Mouse (Mus musculus): ENCODE data around the gene Tsen15. TPM values are rescaled to one million over a fixed set of nuclear protein-coding genes. Genes with fewer than 3 reads are reported as not detected.
A peak's percentile ranks its signal among the peaks of the same experiment; 100 is the strongest.

Tsen15 gene
- polyA plus RNA-seq (2014; fragmentation: Nextera tagmentation; extraction: Ambion mirVana) = 34.9 and 38.2 TPM in 2 replicates

- H3K4me1 ChIP-seq (ENCODE audit: control insufficient read depth, insufficient read depth, low read length) = no peaks in the 10 kb centered on the region
- peak; percentile 96 for ATAC-seq (ENCODE audit: low read depth)
- no peaks in the 10 kb centered on the region for H3K9me3 ChIP-seq (ENCODE audit: control insufficient read depth, low read length)
- H3K9ac ChIP-seq (replicated peaks; ENCODE audit: low read depth, low read length) = peak within 1 kb of the TSS; percentile 62
- under 1% methylated on average over 57 of the region's 57 CpGs for WGBS
- H3K36me3 ChIP-seq (ENCODE audit: control insufficient read depth, insufficient read depth, low read length) = no peaks in the 10 kb centered on the region
- H3K27me3 ChIP-seq (ENCODE audit: control insufficient read depth, insufficient read depth, low read length) = no peaks in the 10 kb centered on the region
- peak within 1 kb of the TSS; percentile 69 for H3K4me3 ChIP-seq (ENCODE audit: low read depth, low read length)
- H3K27ac ChIP-seq (ENCODE audit: low read depth, low read length) = no peak within 1 kb of the TSS
- H3K4me2 ChIP-seq (ENCODE audit: low read depth, low read length) = peak within 1 kb of the TSS; percentile 73
These were observed at the start of gene Tsen15 for GRCm38 (mm10) chr1:152386188-152386835. Gene Tsen15, minus strand, starts transcription at chr1:152386688.

GRCm38 (mm10) chr1:152434166-152434565 lies 47.7 kb upstream of the Tsen15 start:
- ATAC-seq (ENCODE audit: low read depth) = no peak
- H3K9me3 ChIP-seq (ENCODE audit: control insufficient read depth, low read length) = no peaks in the 10 kb centered on the region
- H3K27ac ChIP-seq (ENCODE audit: low read depth, low read length) = no peak overlapping the region
- no peak overlapping the region for H3K4me2 ChIP-seq (ENCODE audit: low read depth, low read length)
- H3K4me3 ChIP-seq (ENCODE audit: low read depth, low read length) = no peak overlapping the region
- no peaks in the 10 kb centered on the region for H3K4me1 ChIP-seq (ENCODE audit: control insufficient read depth, insufficient read depth, low read length)
- H3K27me3 ChIP-seq (ENCODE audit: control insufficient read depth, insufficient read depth, low read length) = no peaks in the 10 kb centered on the region
- no peaks in the 10 kb centered on the region for H3K36me3 ChIP-seq (ENCODE audit: control insufficient read depth, insufficient read depth, low read length)
- no peak overlapping the region for H3K9ac ChIP-seq (replicated peaks; ENCODE audit: low read depth, low read length)
- 74% methylated on average over 4 of the region's 4 CpGs for WGBS

DNA sequence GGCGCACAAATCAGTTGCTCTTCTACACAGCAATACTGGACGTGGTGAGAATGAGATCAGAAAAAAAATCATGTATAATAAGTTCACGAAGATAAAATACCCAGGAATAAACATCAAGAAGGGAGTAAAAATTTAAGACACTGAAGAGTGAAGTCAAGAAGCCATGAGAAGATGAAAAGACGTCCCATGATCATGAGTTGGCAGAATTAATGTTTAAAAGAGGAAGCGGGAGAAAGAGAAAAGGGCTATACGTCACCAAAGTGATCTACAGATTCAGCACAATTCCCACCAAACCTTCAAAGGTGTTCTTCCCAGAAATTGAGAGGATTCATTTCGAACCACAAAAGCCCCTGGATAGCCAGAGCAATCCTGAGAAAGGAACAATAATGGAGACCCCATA lies 43.3 kb upstream of the Tsen15 start:
- Histone ChIP-seq H3K36me3 (ENCODE audit: control insufficient read depth, insufficient read depth, low read length) (no peaks in the 10 kb centered on the region), H3K4me3 (ENCODE audit: low read depth, low read length) (no peak overlapping the region), H3K4me1 (ENCODE audit: control insufficient read depth, insufficient read depth, low read length) (no peaks in the 10 kb centered on the region), H3K9ac (replicated peaks; ENCODE audit: low read depth, low read length) (no peak overlapping the region), H3K27ac (ENCODE audit: low read depth, low read length) (no peak overlapping the region), H3K4me2 (ENCODE audit: low read depth, low read length) (no peak overlapping the region), H3K9me3 (ENCODE audit: control insufficient read depth, low read length) (no peaks in the 10 kb centered on the region), H3K27me3 (ENCODE audit: control insufficient read depth, insufficient read depth, low read length) (no peaks in the 10 kb centered on the region)
- 92% methylated on average over 7 of the region's 7 CpGs for WGBS
- no peak for ATAC-seq (ENCODE audit: low read depth)

DNA sequence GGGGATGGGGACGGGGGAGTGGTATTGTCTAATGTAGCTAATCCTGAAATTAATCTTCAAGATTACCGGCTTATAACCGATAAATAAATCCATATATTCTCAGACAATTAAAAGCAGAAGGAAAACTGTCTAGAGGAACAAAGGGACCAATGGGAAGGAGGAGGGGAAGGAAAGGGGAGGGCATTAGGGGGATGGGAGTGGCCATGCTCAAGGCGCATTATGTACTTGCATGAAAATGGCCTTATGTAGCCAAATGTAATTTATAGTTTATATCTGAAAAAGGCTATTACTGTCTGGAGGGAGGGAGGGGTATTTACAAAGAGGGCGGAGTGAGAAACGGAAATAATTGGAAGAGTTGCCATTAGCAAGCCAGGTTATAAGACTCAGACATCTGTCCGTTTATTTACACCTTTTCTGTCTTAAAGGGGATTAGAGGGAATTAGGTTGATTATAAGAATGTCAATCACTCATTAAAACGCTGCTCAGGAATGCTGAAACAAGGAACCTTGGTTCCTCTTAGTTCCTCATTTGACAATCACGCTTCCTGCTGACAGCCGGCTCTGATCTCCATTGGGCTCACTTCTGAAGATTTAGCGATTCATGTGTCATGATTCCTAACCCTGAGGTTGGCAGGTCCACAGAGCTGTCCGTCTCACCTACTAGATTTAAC lies 41.6 kb upstream of the Tsen15 start:
- no peaks in the 10 kb centered on the region for H3K36me3 ChIP-seq (ENCODE audit: control insufficient read depth, insufficient read depth, low read length)
- H3K27me3 ChIP-seq (ENCODE audit: control insufficient read depth, insufficient read depth, low read length) = no peaks in the 10 kb centered on the region
- no peak overlapping the region for H3K27ac ChIP-seq (ENCODE audit: low read depth, low read length)
- H3K4me1 ChIP-seq (ENCODE audit: control insufficient read depth, insufficient read depth, low read length) = no peaks in the 10 kb centered on the region
- H3K9me3 ChIP-seq (ENCODE audit: control insufficient read depth, low read length) = no peaks in the 10 kb centered on the region
- no peak for ATAC-seq (ENCODE audit: low read depth)
- no peak overlapping the region for H3K4me3 ChIP-seq (ENCODE audit: low read depth, low read length)
- no peak overlapping the region for H3K9ac ChIP-seq (replicated peaks; ENCODE audit: low read depth, low read length)
- H3K4me2 ChIP-seq (ENCODE audit: low read depth, low read length) = no peak overlapping the region
- 87% methylated on average over 12 of the region's 12 CpGs for WGBS

GRCm38 (mm10) chr1:152423052-152423451 lies 36.6 kb upstream of the Tsen15 start:
- ATAC-seq (ENCODE audit: low read depth) = no peak

GRCm38 (mm10) chr1:152422295-152422694 lies 35.8 kb upstream of the Tsen15 start:
- Histone ChIP-seq H3K36me3 (ENCODE audit: control insufficient read depth, insufficient read depth, low read length) (no peaks in the 10 kb centered on the region), H3K4me2 (ENCODE audit: low read depth, low read length) (no peak overlapping the region), H3K9me3 (ENCODE audit: control insufficient read depth, low read length) (no peaks in the 10 kb centered on the region), H3K9ac (replicated peaks; ENCODE audit: low read depth, low read length) (no peak overlapping the region), H3K4me1 (ENCODE audit: control insufficient read depth, insufficient read depth, low read length) (no peaks in the 10 kb centered on the region), H3K27ac (ENCODE audit: low read depth, low read length) (no peak overlapping the region), H3K27me3 (ENCODE audit: control insufficient read depth, insufficient read depth, low read length) (no peaks in the 10 kb centered on the region), H3K4me3 (ENCODE audit: low read depth, low read length) (no peak overlapping the region)
- no peak for ATAC-seq (ENCODE audit: low read depth)
- WGBS = 66% methylated on average over 3 of the region's 3 CpGs

More at GRCm38 (mm10) chr1:152423052-152423451, 36.6 kb upstream of the Tsen15 start:
- H3K4me3 ChIP-seq (ENCODE audit: low read depth, low read length) = no peak overlapping the region
- H3K4me2 ChIP-seq (ENCODE audit: low read depth, low read length) = no peak overlapping the region
- no peak overlapping the region for H3K27ac ChIP-seq (ENCODE audit: low read depth, low read length)
- WGBS = 93% methylated on average over 3 of the region's 3 CpGs
- no peaks in the 10 kb centered on the region for H3K9me3 ChIP-seq (ENCODE audit: control insufficient read depth, low read length)
- H3K36me3 ChIP-seq (ENCODE audit: control insufficient read depth, insufficient read depth, low read length) = no peaks in the 10 kb centered on the region
- H3K9ac ChIP-seq (replicated peaks; ENCODE audit: low read depth, low read length) = no peak overlapping the region
- no peaks in the 10 kb centered on the region for H3K27me3 ChIP-seq (ENCODE audit: control insufficient read depth, insufficient read depth, low read length)
- no peaks in the 10 kb centered on the region for H3K4me1 ChIP-seq (ENCODE audit: control insufficient read depth, insufficient read depth, low read length)

GRCm38 (mm10) chr1:152417602-152418001 lies 31.1 kb upstream of the Tsen15 start:
- H3K9me3 ChIP-seq (ENCODE audit: control insufficient read depth, low read length) = no peaks in the 10 kb centered on the region
- H3K4me3 ChIP-seq (ENCODE audit: low read depth, low read length) = no peak overlapping the region
- no peak overlapping the region for H3K4me2 ChIP-seq (ENCODE audit: low read depth, low read length)
- 33% methylated on average over 5 of the region's 5 CpGs for WGBS
- no peaks in the 10 kb centered on the region for H3K36me3 ChIP-seq (ENCODE audit: control insufficient read depth, insufficient read depth, low read length)
- H3K27me3 ChIP-seq (ENCODE audit: control insufficient read depth, insufficient read depth, low read length) = no peaks in the 10 kb centered on the region
- no peak overlapping the region for H3K9ac ChIP-seq (replicated peaks; ENCODE audit: low read depth, low read length)
- no peak overlapping the region for H3K27ac ChIP-seq (ENCODE audit: low read depth, low read length)
- ATAC-seq (ENCODE audit: low read depth) = no peak
- H3K4me1 ChIP-seq (ENCODE audit: control insufficient read depth, insufficient read depth, low read length) = no peaks in the 10 kb centered on the region

- H3K9me3 ChIP-seq (ENCODE audit: control insufficient read depth, low read length) = no peaks in the 10 kb centered on the region
- WGBS = 84% methylated on average over 13 of the region's 13 CpGs
These were observed 29.9 kb upstream of the Tsen15 start for GRCm38 (mm10) chr1:152416306-152416904.

DNA sequence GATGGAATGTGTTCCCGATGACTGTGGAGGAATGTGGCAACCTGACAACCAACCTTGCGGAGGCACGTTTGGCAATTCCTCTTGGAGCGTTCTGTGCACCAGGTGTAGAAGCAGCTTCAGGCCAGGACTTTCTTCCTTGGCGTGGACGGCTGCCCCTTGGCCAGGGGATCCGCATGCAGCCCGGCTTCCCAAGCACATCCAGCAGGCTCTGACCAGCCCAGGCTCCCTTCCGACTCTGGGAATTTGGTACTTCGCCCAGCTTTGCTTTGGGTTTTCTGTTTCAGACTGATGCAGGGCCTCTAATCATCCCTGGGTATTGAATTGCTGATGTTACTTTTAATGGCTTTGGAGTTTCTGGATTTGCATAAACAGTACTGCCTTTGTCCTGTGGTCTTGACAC lies 28.0 kb upstream of the Tsen15 start:
- Histone ChIP-seq H3K36me3 (ENCODE audit: control insufficient read depth, insufficient read depth, low read length) (no peaks in the 10 kb centered on the region), H3K9ac (replicated peaks; ENCODE audit: low read depth, low read length) (no peak overlapping the region), H3K4me1 (ENCODE audit: control insufficient read depth, insufficient read depth, low read length) (no peaks in the 10 kb centered on the region), H3K27me3 (ENCODE audit: control insufficient read depth, insufficient read depth, low read length) (no peaks in the 10 kb centered on the region), H3K4me3 (ENCODE audit: low read depth, low read length) (no peak overlapping the region), H3K9me3 (ENCODE audit: control insufficient read depth, low read length) (no peaks in the 10 kb centered on the region), H3K4me2 (ENCODE audit: low read depth, low read length) (no peak overlapping the region), H3K27ac (ENCODE audit: low read depth, low read length) (no peak overlapping the region)
- no peak for ATAC-seq (ENCODE audit: low read depth)
- WGBS = 74% methylated on average over 10 of the region's 10 CpGs

More at GRCm38 (mm10) chr1:152416306-152416904, 29.9 kb upstream of the Tsen15 start:
- no peak for ATAC-seq (ENCODE audit: low read depth)
- no peaks in the 10 kb centered on the region for H3K27me3 ChIP-seq (ENCODE audit: control insufficient read depth, insufficient read depth, low read length)
- H3K9ac ChIP-seq (replicated peaks; ENCODE audit: low read depth, low read length) = no peak overlapping the region
- no peaks in the 10 kb centered on the region for H3K4me1 ChIP-seq (ENCODE audit: control insufficient read depth, insufficient read depth, low read length)
- no peak overlapping the region for H3K27ac ChIP-seq (ENCODE audit: low read depth, low read length)
- no peak overlapping the region for H3K4me3 ChIP-seq (ENCODE audit: low read depth, low read length)
- no peaks in the 10 kb centered on the region for H3K36me3 ChIP-seq (ENCODE audit: control insufficient read depth, insufficient read depth, low read length)
- H3K4me2 ChIP-seq (ENCODE audit: low read depth, low read length) = no peak overlapping the region
